Mouse (Mus musculus) hindbrain, postnatal 0 days (tissue): ENCODE data around the gene Ntrk3. TPM values are rescaled to one million over a fixed set of nuclear protein-coding genes. Genes with fewer than 3 reads are reported as not detected.

Experiments used
- ATAC-seq: fragments of 200-750 bp; cut with Nextera tagmentation; 2 replicates; pipeline ENCODE4 v1.8.0; 2017; ENCODE audit warnings: mild to moderate bottlenecking, moderate TSS enrichment, moderate library complexity
- DNase-seq: peaks from one replicate; pipeline ENCODE4 v3.0.0-alpha.2; 2015; ENCODE audit warnings: low spot score
- H3K27ac ChIP-seq: fragments of 300-500 bp; sonication (generic); 2 replicates; pipeline ENCODE4 v1.5.1; 2014; ENCODE audit warnings: mild to moderate bottlenecking
- H3K27me3 ChIP-seq: fragments of 300-500 bp; sonication (generic); 2 replicates; pipeline ENCODE4 v1.6.1; 2014; ENCODE audit warnings: low read length, mixed read lengths; ENCODE audit not compliant: insufficient read depth
- H3K36me3 ChIP-seq: fragments of 300-500 bp; sonication (generic); 2 replicates; pipeline ENCODE4 v1.6.1; 2014; ENCODE audit warnings: low read length, mixed read lengths; ENCODE audit not compliant: insufficient read depth
- H3K4me1 ChIP-seq: fragments of 300-500 bp; sonication (generic); 2 replicates; pipeline ENCODE4 v1.6.1; 2014; ENCODE audit warnings: antibody characterized with exemption, low read length, mixed read lengths; ENCODE audit not compliant: insufficient read depth
- H3K4me2 ChIP-seq: fragments of 300-500 bp; sonication (generic); 2 replicates; pipeline ENCODE4 v1.6.1; 2014; ENCODE audit warnings: low read depth, mild to moderate bottlenecking, low read length, moderate library complexity, mixed read lengths
- H3K4me3 ChIP-seq: fragments of 300-500 bp; sonication (generic); 2 replicates; pipeline ENCODE4 v1.5.1; 2014; ENCODE audit warnings: low read length
- H3K9ac ChIP-seq: fragments of 300-500 bp; sonication (generic); replicated peaks from 2 replicates; pipeline ENCODE4 v1.6.1; 2014; ENCODE audit warnings: mild to moderate bottlenecking, low read length, moderate library complexity, mixed read lengths
- H3K9me3 ChIP-seq: fragments of 300-500 bp; sonication (generic); 2 replicates; pipeline ENCODE4 v1.6.1; 2016; ENCODE audit warnings: low read length, mixed read lengths
- CTCF ChIP-seq: IDR thresholded peaks from 2 replicates; pipeline ENCODE4 v1.5.1; 2016; ENCODE audit warnings: antibody characterized with exemption, control low read depth, low read depth
- WGBS: fragments of 180-500 bp; shearing (Covaris S2); extraction: QIAGEN DNeasy Blood & Tissue Kit; methylation state at CpG from one replicate; pipeline ENCODE4 v1.1.7; 2014; 5-methylcytosine and 5-hydroxymethylcytosine counted together
- polyA plus RNA-seq: library from polyadenylated mRNA; unstranded; fragments of >200 nt; fragmentation: Nextera tagmentation; extraction: Ambion mirVana; gene quantifications from 2 replicates; pipeline ENCODE4 v1.2.1, GENCODE M21; 2015
- total RNA-seq: library from RNA; depleted of rRNA; stranded (reverse); fragments of >200 nt; gene quantifications from 2 replicates; pipeline ENCODE4 v1.2.3, GENCODE M21; 2014

The Ntrk3 gene
- total and polyA plus RNA-seq, 2 experiments from 2014 or later = 23.5 to 90.8 TPM

- 51% methylated on average over 5 of the region's 5 CpGs for WGBS
- ATAC-seq = peak; percentile 87
- TF ChIP-seq CTCF = no peak
Measured at GRCm38 (mm10) chr7:78518760-78519363, 218.9 kb downstream of the Ntrk3 start.

GRCm38 (mm10) chr7:78515042-78515609 lies 222.7 kb downstream of the Ntrk3 start:
- Histone ChIP-seq H3K4me1 (no peaks in the 10 kb centered on the region), H3K4me3 (no peak overlapping the region), H3K27ac (no peak overlapping the region), H3K9me3 (no peaks in the 10 kb centered on the region), H3K9ac (no peak overlapping the region), H3K36me3 (peaks cover 10% of the 10 kb centered on the region; the same call in 1 of the 2 replicates), H3K27me3 (no peaks in the 10 kb centered on the region), H3K4me2 (no peak overlapping the region)
- no peak for TF ChIP-seq CTCF
- DNase-seq = no peak
- 81% methylated on average over 7 of the region's 7 CpGs for WGBS
- ATAC-seq = no peak

More at GRCm38 (mm10) chr7:78518760-78519363, 218.9 kb downstream of the Ntrk3 start:
- Histone ChIP-seq H3K27ac (no peak overlapping the region), H3K9me3 (no peaks in the 10 kb centered on the region), H3K36me3 (peaks cover 10% of the 10 kb centered on the region; the same call in 1 of the 2 replicates), H3K4me2 (no peak overlapping the region), H3K27me3 (no peaks in the 10 kb centered on the region), H3K4me3 (no peak overlapping the region), H3K9ac (no peak overlapping the region), H3K4me1 (no peaks in the 10 kb centered on the region)
- peak; percentile 84 for DNase-seq

- no peak overlapping the region for H3K4me3 ChIP-seq
- DNase-seq = no peak
Measured at GRCm38 (mm10) chr7:78507032-78507611, 230.7 kb downstream of the Ntrk3 start.

GRCm38 (mm10) chr7:78500863-78501262 lies 236.9 kb downstream of the Ntrk3 start:
- no peak overlapping the region for H3K27ac ChIP-seq
- no peak for TF ChIP-seq CTCF
- no peaks in the 10 kb centered on the region for H3K4me1 ChIP-seq
- no peak overlapping the region for H3K9ac ChIP-seq
- no peaks in the 10 kb centered on the region for H3K9me3 ChIP-seq
- no peak overlapping the region for H3K4me2 ChIP-seq
- H3K27me3 ChIP-seq = no peaks in the 10 kb centered on the region
- DNase-seq (no peak), ATAC-seq (no peak)
- no peaks in the 10 kb centered on the region for H3K36me3 ChIP-seq
- 78% methylated on average over 5 of the region's 5 CpGs for WGBS
- no peak overlapping the region for H3K4me3 ChIP-seq

More at GRCm38 (mm10) chr7:78507032-78507611, 230.7 kb downstream of the Ntrk3 start:
- no peaks in the 10 kb centered on the region for H3K4me1 ChIP-seq
- no peak overlapping the region for H3K27ac ChIP-seq
- no peaks in the 10 kb centered on the region; the same call in 1 of the 2 replicates for H3K36me3 ChIP-seq
- no peak for TF ChIP-seq CTCF
- WGBS = 77% methylated on average over 2 of the region's 2 CpGs
- H3K4me2 ChIP-seq = no peak overlapping the region
- no peak overlapping the region for H3K9ac ChIP-seq
- no peaks in the 10 kb centered on the region for H3K9me3 ChIP-seq
- no peaks in the 10 kb centered on the region for H3K27me3 ChIP-seq
- ATAC-seq = no peak

- Histone ChIP-seq H3K9ac (no peak overlapping the region), H3K4me1 (no peaks in the 10 kb centered on the region), H3K36me3 (no peaks in the 10 kb centered on the region), H3K4me2 (no peak overlapping the region), H3K27ac (no peak overlapping the region), H3K27me3 (no peaks in the 10 kb centered on the region), H3K9me3 (no peaks in the 10 kb centered on the region), H3K4me3 (no peak overlapping the region)
- 79% methylated on average over 1 of the region's 1 CpGs for WGBS
- no peak for DNase-seq
- TF ChIP-seq CTCF = no peak
- no peak for ATAC-seq
Measured at GRCm38 (mm10) chr7:78499970-78500369, 237.8 kb downstream of the Ntrk3 start.

- H3K27me3 ChIP-seq = no peaks in the 10 kb centered on the region
- no peak for TF ChIP-seq CTCF
- no peak overlapping the region for H3K4me2 ChIP-seq
- H3K4me1 ChIP-seq = no peaks in the 10 kb centered on the region
- no peak overlapping the region for H3K4me3 ChIP-seq
- no peaks in the 10 kb centered on the region for H3K9me3 ChIP-seq
- H3K27ac ChIP-seq = no peak overlapping the region
- DNase-seq (no peak), ATAC-seq (no peak)
- H3K9ac ChIP-seq = no peak overlapping the region
- H3K36me3 ChIP-seq = no peaks in the 10 kb centered on the region
- WGBS = 82% methylated on average over 4 of the region's 4 CpGs
Measured at GRCm38 (mm10) chr7:78498356-78498755, 239.5 kb downstream of the Ntrk3 start.

- Histone ChIP-seq H3K27me3 (no peaks in the 10 kb centered on the region), H3K4me2 (no peak overlapping the region), H3K9ac (no peak overlapping the region), H3K36me3 (no peaks in the 10 kb centered on the region), H3K9me3 (no peaks in the 10 kb centered on the region), H3K27ac (no peak overlapping the region), H3K4me3 (no peak overlapping the region), H3K4me1 (no peaks in the 10 kb centered on the region)
- ATAC-seq (no peak), DNase-seq (no peak)
- 58% methylated on average over 7 of the region's 7 CpGs for WGBS
- no peak for TF ChIP-seq CTCF
Measured at GRCm38 (mm10) chr7:78497819-78498218, 240.0 kb downstream of the Ntrk3 start.
